Mouse (Mus musculus): ENCODE measurements around the gene Ddhd1.

DNA sequence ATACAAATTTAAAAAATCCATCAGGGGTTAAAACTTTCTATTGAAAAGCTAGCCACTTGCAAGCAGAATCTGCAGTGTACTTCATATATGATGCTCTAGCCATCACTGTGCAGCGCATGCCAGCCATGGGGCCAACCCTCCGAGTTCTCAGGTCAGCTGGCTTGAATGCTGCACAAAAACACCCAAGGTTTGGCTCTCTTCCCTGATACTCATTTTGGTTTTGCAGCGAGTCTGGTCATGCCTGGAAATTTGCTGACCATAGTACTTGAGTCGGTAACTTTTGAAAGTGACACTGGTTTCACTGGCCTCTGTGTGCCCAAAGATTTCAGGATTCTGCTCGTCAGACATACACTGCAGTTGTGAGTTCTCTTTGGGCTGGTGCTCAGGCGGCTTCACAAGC is 70.4 kb downstream of the Ddhd1 start:
- TF ChIP-seq CTCF (IDR thresholded peaks at IDR 0.05) (no peak), POLR2A (IDR thresholded peaks at IDR 0.05; ENCODE audit: insufficient read depth, low read depth, low read length) (no peak)
